Mouse (Mus musculus): ENCODE results near the gene Foxred2.

DNA sequence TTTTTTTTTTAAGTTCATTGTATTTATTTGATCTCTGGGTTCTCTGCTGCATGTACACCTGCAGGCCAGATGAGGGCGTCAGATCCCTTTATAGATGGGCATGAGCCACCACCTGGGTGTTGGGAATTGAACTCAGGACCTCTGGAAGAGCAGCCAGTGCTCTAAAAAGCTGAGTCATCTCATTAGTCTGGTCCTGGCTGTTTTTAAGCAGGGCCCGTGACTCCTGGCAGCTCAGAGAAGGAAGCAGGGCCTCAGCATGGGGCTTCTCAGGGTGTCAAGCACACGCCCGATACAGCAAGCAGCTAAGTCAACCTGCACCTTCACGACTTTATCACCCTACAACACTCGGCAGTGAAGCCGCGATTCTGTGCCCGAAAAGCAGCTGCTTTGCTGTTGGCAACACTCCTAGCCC, 8.6 kb upstream of the Foxred2 start:
- TF ChIP-seq POLR2A (IDR thresholded peaks at IDR 0.05; ENCODE audit: low read depth, low read length), result no peak
- TF ChIP-seq CTCF (IDR thresholded peaks at IDR 0.05; ENCODE audit: extremely low read depth, insufficient read depth, insufficient read length, insufficient replicate concordance), result no peak
